Mouse (Mus musculus) brain, embryonic 14.5 days (tissue): ENCODE data around the gene Nup62.

Experiments used
- CTCF ChIP-seq: fragments of 200-500 bp; IDR thresholded peaks from 2 replicates; pipeline ENCODE4 v1.5.1; 2012; ENCODE audit warnings: inconsistent platforms, mild to moderate bottlenecking, moderate library complexity, borderline replicate concordance; ENCODE audit not compliant: insufficient read depth, insufficient read length; ENCODE audit errors: extremely low read depth
- POLR2A ChIP-seq: fragments of 200-500 bp; IDR thresholded peaks from 2 replicates; pipeline ENCODE4 v1.6.1; 2012; ENCODE audit warnings: mild to moderate bottlenecking, inconsistent platforms, borderline replicate concordance; ENCODE audit not compliant: poor library complexity, insufficient read depth, insufficient read length, severe bottlenecking; ENCODE audit errors: extremely low read depth

- no peak for TF ChIP-seq CTCF
- TF ChIP-seq POLR2A: no peak
Observed at GRCm38 (mm10) chr7:44861429-44861816, 45.5 kb downstream of the Nup62 start.
